Mouse (Mus musculus) forebrain, embryonic 16.5 days (tissue): Measurements from ENCODE around the gene Pkn2. TPM values are rescaled to one million over a fixed set of nuclear protein-coding genes. Genes with fewer than 3 reads are reported as not detected.

ENCODE experiments used
- ATAC-seq: fragments of 200-750 bp; cut with Nextera tagmentation; 2 replicates; pipeline ENCODE4 v1.8.0; 2017; ENCODE audit warnings: mild to moderate bottlenecking, moderate library complexity
- H3K27ac ChIP-seq: fragments of 300-500 bp; sonication (generic); 2 replicates; pipeline ENCODE4 v1.5.1; 2014; ENCODE audit warnings: low read length, control low read depth
- H3K27me3 ChIP-seq: fragments of 300-500 bp; sonication (generic); replicated peaks from 2 replicates; pipeline ENCODE4 v1.6.1; 2014; ENCODE audit warnings: low read length; ENCODE audit not compliant: control insufficient read depth, insufficient read depth
- H3K36me3 ChIP-seq: fragments of 300-500 bp; sonication (generic); 2 replicates; pipeline ENCODE4 v1.6.1; 2014; ENCODE audit not compliant: control insufficient read depth, insufficient read depth
- H3K4me1 ChIP-seq: fragments of 300-500 bp; sonication (generic); replicated peaks from 2 replicates; pipeline ENCODE4 v1.6.1; 2014; ENCODE audit warnings: low read length; ENCODE audit not compliant: control insufficient read depth, insufficient read depth
- H3K4me2 ChIP-seq: fragments of 300-500 bp; sonication (generic); 2 replicates; pipeline ENCODE4 v1.6.1; 2014; ENCODE audit warnings: mild to moderate bottlenecking, low read length, control low read depth
- H3K4me3 ChIP-seq: fragments of 300-500 bp; sonication (generic); replicated peaks from 2 replicates; pipeline ENCODE4 v1.5.1; 2014; ENCODE audit warnings: mild to moderate bottlenecking, low read length, control low read depth
- H3K9ac ChIP-seq: fragments of 300-500 bp; sonication (generic); replicated peaks from 2 replicates; pipeline ENCODE4 v1.6.1; 2014; ENCODE audit warnings: low read depth, low read length, control low read depth
- H3K9me3 ChIP-seq: fragments of 300-500 bp; sonication (generic); 2 replicates; pipeline ENCODE4 v1.6.1; 2016; ENCODE audit warnings: low read length; ENCODE audit not compliant: control insufficient read depth
- WGBS: fragments of 180-500 bp; shearing (Covaris S2); extraction: QIAGEN DNeasy Blood & Tissue Kit; methylation state at CpG from one replicate; pipeline ENCODE4 v1.1.7; 2014; 5-methylcytosine and 5-hydroxymethylcytosine counted together
- polyA plus RNA-seq: library from polyadenylated mRNA; unstranded; fragments of >200 nt; fragmentation: Nextera tagmentation; extraction: Ambion mirVana; gene quantifications from 2 replicates; pipeline ENCODE4 v1.2.1, GENCODE M21; 2015

Pkn2 gene
- polyA plus RNA-seq, 1 experiment from 2014 or later: 25.0 TPM

- Histone ChIP-seq H3K4me3 (no peak overlapping the region), H3K4me2 (no peak overlapping the region), H3K36me3 (0 out of 2 replicates have a peak, but pooled peaks cover 2% of the 10 kb centered on the region), H3K9me3 (no peaks in the 10 kb centered on the region), H3K27ac (no peak overlapping the region), H3K27me3 (no peaks in the 10 kb centered on the region), H3K4me1 (no peaks in the 10 kb centered on the region), H3K9ac (no peak overlapping the region)
- ATAC-seq: no peak
- 96% methylated on average over 3 of the region's 3 CpGs for WGBS
Observed at GRCm38 (mm10) chr3:142852911-142853310, 28.9 kb downstream of the Pkn2 start.

DNA sequence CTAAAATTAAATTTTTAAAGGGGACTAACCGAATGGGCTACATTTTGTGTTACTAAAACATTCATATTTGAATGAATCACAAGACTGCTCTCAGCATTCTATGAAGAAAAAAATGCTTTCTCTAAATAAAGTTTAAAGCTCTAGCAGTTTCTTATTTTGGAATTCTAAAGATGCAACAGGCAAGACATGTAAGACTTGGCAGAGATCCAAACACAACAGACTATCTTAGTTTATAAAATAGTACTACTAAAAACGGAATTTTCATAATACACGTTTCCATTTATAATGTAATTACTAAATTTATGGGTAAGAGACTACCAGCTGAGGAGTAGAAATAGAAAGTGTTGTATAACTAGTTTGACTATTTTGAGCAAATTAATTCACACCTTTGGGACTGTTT is 30.2 kb downstream of the Pkn2 start:
- H3K27ac ChIP-seq: no peak overlapping the region
- H3K4me2 ChIP-seq: no peak overlapping the region
- H3K36me3 ChIP-seq: 0 out of 2 replicates have a peak, but pooled peaks cover 2% of the 10 kb centered on the region
- no peaks in the 10 kb centered on the region for H3K4me1 ChIP-seq
- ATAC-seq: no peak
- no peaks in the 10 kb centered on the region for H3K9me3 ChIP-seq
- H3K9ac ChIP-seq: no peak overlapping the region
- H3K27me3 ChIP-seq: no peaks in the 10 kb centered on the region
- no peak overlapping the region for H3K4me3 ChIP-seq
- WGBS: 71% methylated on average over 3 of the region's 3 CpGs

- no peaks in the 10 kb centered on the region for H3K27me3 ChIP-seq
- no peak for ATAC-seq
- no peak overlapping the region for H3K9ac ChIP-seq
- no peak overlapping the region for H3K4me3 ChIP-seq
- no peak overlapping the region for H3K4me2 ChIP-seq
- H3K36me3 ChIP-seq: 0 out of 2 replicates have a peak, but pooled peaks cover 2% of the 10 kb centered on the region
- H3K27ac ChIP-seq: no peak overlapping the region
- no peaks in the 10 kb centered on the region for H3K4me1 ChIP-seq
- WGBS: 28% methylated on average over 4 of the region's 4 CpGs
- H3K9me3 ChIP-seq: no peaks in the 10 kb centered on the region
Observed at GRCm38 (mm10) chr3:142839961-142840360, 41.8 kb downstream of the Pkn2 start.

GRCm38 (mm10) chr3:142834761-142835160 is 47.0 kb downstream of the Pkn2 start:
- H3K27me3 ChIP-seq: no peaks in the 10 kb centered on the region
- H3K36me3 ChIP-seq: 0 out of 2 replicates have a peak, but pooled peaks cover 2% of the 10 kb centered on the region
- H3K9me3 ChIP-seq: no peaks in the 10 kb centered on the region
- H3K9ac ChIP-seq: no peak overlapping the region
- H3K27ac ChIP-seq: no peak overlapping the region
- no peak overlapping the region for H3K4me2 ChIP-seq
- 97% methylated on average over 4 of the region's 4 CpGs for WGBS
- H3K4me1 ChIP-seq: no peaks in the 10 kb centered on the region; the same call in 1 of the 2 replicates
- no peak overlapping the region for H3K4me3 ChIP-seq
- no peak for ATAC-seq

DNA sequence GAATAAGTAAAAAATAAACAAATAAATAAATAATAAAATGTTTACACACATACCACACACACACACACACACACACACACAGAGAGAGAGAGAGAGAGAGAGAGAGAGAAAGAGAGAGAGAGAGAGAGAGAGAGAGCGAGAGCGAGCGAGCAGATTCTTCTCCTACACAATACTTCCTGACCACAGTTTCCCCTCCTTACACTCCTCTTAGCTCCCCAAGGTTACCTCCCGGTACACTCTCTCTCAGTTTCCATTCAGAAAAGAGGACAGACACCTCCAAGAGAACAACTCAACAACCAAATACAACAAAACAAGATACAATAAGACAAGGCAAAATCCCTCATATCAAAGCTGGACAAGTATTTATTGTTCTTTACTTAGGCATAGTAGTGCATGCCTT is 47.8 kb downstream of the Pkn2 start:
- ATAC-seq: no peak
- no peaks in the 10 kb centered on the region for H3K9me3 ChIP-seq
- WGBS: 84% methylated on average over 4 of the region's 4 CpGs
- no peak overlapping the region for H3K9ac ChIP-seq
- no peaks in the 10 kb centered on the region for H3K27me3 ChIP-seq
- no peak overlapping the region for H3K4me2 ChIP-seq
- no peak overlapping the region for H3K27ac ChIP-seq
- H3K4me1 ChIP-seq: no peaks in the 10 kb centered on the region; the same call in 1 of the 2 replicates
- H3K4me3 ChIP-seq: no peak overlapping the region
- H3K36me3 ChIP-seq: 0 out of 2 replicates have a peak, but pooled peaks cover 2% of the 10 kb centered on the region

DNA sequence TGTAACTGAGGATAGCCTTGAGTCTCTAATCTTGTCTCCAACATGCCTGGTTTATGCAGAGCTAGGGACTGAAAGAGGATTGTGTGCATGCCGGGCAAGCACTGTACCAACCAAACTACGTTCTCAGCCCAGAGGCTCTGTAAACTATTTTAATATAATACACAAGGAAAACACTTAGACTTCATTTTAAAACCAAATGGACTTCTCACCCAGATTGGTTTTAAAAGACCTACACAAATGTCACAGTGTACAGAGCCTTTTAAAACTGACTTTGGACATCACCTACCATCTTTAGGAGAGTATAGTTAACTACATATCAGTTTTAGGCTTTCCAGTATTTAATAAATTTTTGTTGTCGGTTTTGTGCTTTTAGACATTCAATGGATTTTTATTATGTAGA is 48.9 kb downstream of the Pkn2 start:
- no peak for ATAC-seq
- Histone ChIP-seq H3K4me1 (no peaks in the 10 kb centered on the region; the same call in 1 of the 2 replicates), H3K36me3 (peaks cover 10% of the 10 kb centered on the region), H3K4me2 (no peak overlapping the region), H3K27me3 (no peaks in the 10 kb centered on the region), H3K27ac (no peak overlapping the region), H3K9me3 (no peaks in the 10 kb centered on the region), H3K4me3 (no peak overlapping the region), H3K9ac (no peak overlapping the region)
- WGBS: 92% methylated on average over 3 of the region's 3 CpGs

- Histone ChIP-seq H3K27ac (no peak overlapping the region), H3K4me2 (no peak overlapping the region), H3K9ac (no peak overlapping the region), H3K27me3 (no peaks in the 10 kb centered on the region), H3K4me1 (no peaks in the 10 kb centered on the region), H3K9me3 (no peaks in the 10 kb centered on the region), H3K4me3 (no peak overlapping the region), H3K36me3 (peaks cover 10% of the 10 kb centered on the region)
- WGBS: 93% methylated on average over 4 of the region's 4 CpGs
- ATAC-seq: no peak
Observed at GRCm38 (mm10) chr3:142826449-142827146, 55.2 kb downstream of the Pkn2 start.

GRCm38 (mm10) chr3:142823606-142824005 is 58.2 kb downstream of the Pkn2 start:
- Histone ChIP-seq H3K36me3 (peaks cover 11% of the 10 kb centered on the region), H3K4me3 (no peak overlapping the region), H3K4me1 (no peaks in the 10 kb centered on the region), H3K27ac (no peak overlapping the region), H3K27me3 (no peaks in the 10 kb centered on the region), H3K4me2 (no peak overlapping the region), H3K9me3 (no peaks in the 10 kb centered on the region), H3K9ac (no peak overlapping the region)
- ATAC-seq: no peak
- 93% methylated on average over 1 of the region's 1 CpGs for WGBS

DNA sequence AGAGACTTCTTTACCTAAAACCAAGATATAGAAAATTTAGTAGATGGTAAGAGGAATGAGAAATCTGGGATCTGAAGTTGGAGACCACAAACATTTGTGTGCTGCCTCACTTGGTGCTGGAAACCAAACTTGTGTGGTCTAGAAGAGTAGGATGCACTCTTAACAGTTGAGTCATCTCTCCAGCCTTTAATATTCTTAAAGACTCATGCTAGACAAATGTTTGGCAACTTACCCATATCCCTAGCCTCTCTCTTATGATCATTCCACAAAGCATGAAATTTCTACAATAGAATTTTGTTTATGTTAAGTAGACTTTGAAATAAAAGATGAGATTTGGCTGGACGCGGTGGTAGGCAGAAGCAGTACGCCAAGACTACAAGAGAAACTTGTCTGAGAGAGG is 64.3 kb downstream of the Pkn2 start:
- ATAC-seq: no peak

More for the DNA sequence above, 64.3 kb downstream of the Pkn2 start:
- peaks cover 3% of the 10 kb centered on the region for H3K36me3 ChIP-seq
- no peaks in the 10 kb centered on the region for H3K27me3 ChIP-seq
- H3K4me1 ChIP-seq: no peaks in the 10 kb centered on the region; the same call in 1 of the 2 replicates
- H3K9me3 ChIP-seq: no peaks in the 10 kb centered on the region
- 95% methylated on average over 3 of the region's 3 CpGs for WGBS
- no peak overlapping the region for H3K4me2 ChIP-seq
- H3K4me3 ChIP-seq: no peak overlapping the region
- no peak overlapping the region for H3K9ac ChIP-seq
- H3K27ac ChIP-seq: no peak overlapping the region
